Mouse (Mus musculus) liver, adult 2 months (tissue): ENCODE data around the gene Camkmt.

Source experiments
- CTCF ChIP-seq: fragments of 200-500 bp; IDR thresholded peaks from 2 replicates; pipeline ENCODE4 v1.5.1; 2011; ENCODE audit warnings: low read depth, low read length, control low read depth
- POLR2A ChIP-seq: fragments of 200-500 bp; IDR thresholded peaks from 2 replicates; pipeline ENCODE4 v1.6.1; 2011; ENCODE audit warnings: low read length, control low read depth; ENCODE audit not compliant: insufficient read depth; ENCODE audit errors: extremely low read depth

DNA sequence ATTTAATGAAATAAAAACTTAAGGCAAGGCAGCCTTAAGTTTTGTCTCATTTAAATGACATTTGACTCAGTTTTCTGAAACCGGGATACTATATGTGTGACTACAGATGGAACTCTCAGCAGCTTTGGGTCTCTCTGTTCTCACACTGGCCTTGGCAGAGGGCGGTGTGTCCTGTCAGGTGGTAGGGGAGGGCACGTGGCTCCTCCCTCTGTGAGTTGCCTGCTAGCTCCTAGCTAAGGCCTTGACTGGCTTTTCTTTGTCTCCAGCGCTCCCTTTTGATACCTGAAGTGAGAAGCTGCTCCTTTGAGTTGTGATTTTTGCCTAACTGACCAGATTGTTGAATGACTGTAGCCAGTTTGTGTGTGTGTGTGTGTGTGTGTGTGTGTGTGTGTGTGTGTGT lies 67.8 kb downstream of the Camkmt start:
- TF ChIP-seq POLR2A (no peak), CTCF (no peak)
